ENCODE assay signal across 14 mouse cellular contexts in genomic region chr6:134183592-134184342, GRCm38 (mm10).
DNase-seq lines count a peak whose midpoint lies in the region; ATAC-seq and TF ChIP-seq lines count a peak whose summit lies in the region.
"Had no signal": no experiment of that assay in that cellular context is flagged by ENCODE, and none has a peak within 500 bp of the region (broad histone marks: within the 10 kb centered on the region; RNA-seq: fewer than 3 reads in every experiment).

No protein-coding gene starts in this region.

- no peak overlapping the region for H3K27ac ChIP-seq in hindbrain, postnatal 0 days
- no peak overlapping the region for H3K27ac ChIP-seq in hindbrain, embryonic 11.5 days (ENCODE audit: low read depth, low read length)
- H3K27ac ChIP-seq in lung, embryonic 16.5 days (ENCODE audit: low read length) = 0 out of 2 replicates have a peak overlapping the region, but pooled peaks have one; percentile 2
- H3K27ac ChIP-seq: embryonic facial prominence, embryonic 15.5 days; forebrain, embryonic 12.5 days; hindbrain, embryonic 10.5 days; limb, embryonic 15.5 days; neural tube, embryonic 15.5 days had no signal

- H3K9me3 ChIP-seq in hindbrain, postnatal 0 days (ENCODE audit: low read length) = no peaks in the 10 kb centered on the region
- no peaks in the 10 kb centered on the region for H3K9me3 ChIP-seq in hindbrain, embryonic 11.5 days (ENCODE audit: control insufficient read depth, low read length)
- no peaks in the 10 kb centered on the region for H3K9me3 ChIP-seq in lung, embryonic 16.5 days (ENCODE audit: control insufficient read depth, low read length)
- H3K9me3 ChIP-seq: embryonic facial prominence, embryonic 15.5 days; forebrain, embryonic 12.5 days; hindbrain, embryonic 10.5 days; limb, embryonic 15.5 days; neural tube, embryonic 15.5 days had no signal

- ATAC-seq in hindbrain, postnatal 0 days = no peak
- no peak; the same call in 1 of the 2 replicates for ATAC-seq in hindbrain, embryonic 11.5 days (ENCODE audit: low FRiP score)
- no peak for ATAC-seq in lung, embryonic 16.5 days (ENCODE audit: low read depth)

- no peaks in the 10 kb centered on the region for H3K36me3 ChIP-seq in hindbrain, postnatal 0 days (ENCODE audit: insufficient read depth, low read length)
- no peaks in the 10 kb centered on the region for H3K36me3 ChIP-seq in hindbrain, embryonic 11.5 days (ENCODE audit: control insufficient read depth, insufficient read depth, low read length)
- no peaks in the 10 kb centered on the region for H3K36me3 ChIP-seq in lung, embryonic 16.5 days (ENCODE audit: control insufficient read depth, insufficient read depth, low read length)
- H3K36me3 ChIP-seq: embryonic facial prominence, embryonic 15.5 days; forebrain, embryonic 12.5 days; hindbrain, embryonic 10.5 days; limb, embryonic 15.5 days; neural tube, embryonic 15.5 days had no signal

- WGBS in hindbrain, postnatal 0 days = 87% methylated on average over 11 of the region's 11 CpGs
- WGBS in hindbrain, embryonic 11.5 days = 86% methylated on average over 11 of the region's 11 CpGs
- WGBS in lung, embryonic 16.5 days = 57% methylated on average over 11 of the region's 11 CpGs

- no peaks in the 10 kb centered on the region for H3K27me3 ChIP-seq in hindbrain, postnatal 0 days (ENCODE audit: insufficient read depth, low read length)
- H3K27me3 ChIP-seq in hindbrain, embryonic 11.5 days (ENCODE audit: control insufficient read depth, insufficient read depth, low read length) = no peaks in the 10 kb centered on the region
- no peaks in the 10 kb centered on the region for H3K27me3 ChIP-seq in lung, embryonic 16.5 days (ENCODE audit: control insufficient read depth, insufficient read depth, low read depth, low read length)
- H3K27me3 ChIP-seq: embryonic facial prominence, embryonic 15.5 days; forebrain, embryonic 12.5 days; limb, embryonic 15.5 days; neural tube, embryonic 15.5 days had no signal

- H3K4me3 ChIP-seq in hindbrain, postnatal 0 days (ENCODE audit: low read length) = no peak overlapping the region
- no peak overlapping the region for H3K4me3 ChIP-seq in hindbrain, embryonic 11.5 days (ENCODE audit: low read depth, low read length)
- no peak overlapping the region for H3K4me3 ChIP-seq in lung, embryonic 16.5 days (ENCODE audit: low read length)
- H3K4me3 ChIP-seq: embryonic facial prominence, embryonic 15.5 days; forebrain, embryonic 12.5 days; hindbrain, embryonic 10.5 days; limb, embryonic 15.5 days; neural tube, embryonic 15.5 days had no signal

- H3K4me2 ChIP-seq in hindbrain, postnatal 0 days (ENCODE audit: low read depth, low read length) = no peak overlapping the region
- no peak overlapping the region for H3K4me2 ChIP-seq in hindbrain, embryonic 11.5 days (replicated peaks; ENCODE audit: low read depth, low read length)
- no peak overlapping the region for H3K4me2 ChIP-seq in lung, embryonic 16.5 days (ENCODE audit: low read depth, low read length)
- H3K4me2 ChIP-seq: embryonic facial prominence, embryonic 15.5 days; forebrain, embryonic 12.5 days; limb, embryonic 15.5 days; neural tube, embryonic 15.5 days had no signal

- peak; percentile 18; the same call in 1 of the 2 replicates for TF ChIP-seq CTCF in hindbrain, postnatal 0 days (IDR thresholded peaks at IDR 0.05; ENCODE audit: low read depth)
- TF ChIP-seq CTCF in brain, embryonic 14.5 days (IDR thresholded peaks at IDR 0.05; ENCODE audit: borderline replicate concordance, extremely low read depth, insufficient read depth, insufficient read length) = peak; percentile 8; the same call in 1 of the 2 replicates

- TF ChIP-seq POLR2A in brain, embryonic 14.5 days (IDR thresholded peaks at IDR 0.05; ENCODE audit: borderline replicate concordance, extremely low read depth, insufficient read depth, insufficient read length, poor library complexity, severe bottlenecking) = no peak

- no peak overlapping the region for H3K9ac ChIP-seq in hindbrain, postnatal 0 days (replicated peaks; ENCODE audit: low read length)
- no peak overlapping the region for H3K9ac ChIP-seq in hindbrain, embryonic 11.5 days (ENCODE audit: low read depth, low read length)
- H3K9ac ChIP-seq in lung, embryonic 16.5 days (ENCODE audit: low read length) = no peak overlapping the region
- H3K9ac ChIP-seq: embryonic facial prominence, embryonic 15.5 days; forebrain, embryonic 12.5 days; limb, embryonic 15.5 days; neural tube, embryonic 15.5 days had no signal

- no peak for DNase-seq in hindbrain, postnatal 0 days (ENCODE audit: low spot score)
- no peak for DNase-seq in hindbrain, embryonic 11.5 days (ENCODE audit: low spot score)
- no peak for DNase-seq in lung, adult 18-20 months
- DNase-seq in brain, embryonic 14.5 days (ENCODE audit: low read depth) = no peak
- peak; percentile 49 for DNase-seq in naive thymus-derived CD4-positive, alpha-beta T cell, adult 2 months (ENCODE audit: low read depth)
- DNase-seq in right cerebral cortex, postnatal 25 days = no peak
- DNase-seq: cerebellum, adult 8-10 months; kidney, adult 9 months had no signal

- H3K4me1 ChIP-seq in hindbrain, postnatal 0 days (ENCODE audit: insufficient read depth, low read length) = no peaks in the 10 kb centered on the region; the same call in 1 of the 2 replicates
- H3K4me1 ChIP-seq in hindbrain, embryonic 11.5 days (replicated peaks; ENCODE audit: control insufficient read depth, insufficient read depth, low read length) = no peaks in the 10 kb centered on the region
- H3K4me1 ChIP-seq in lung, embryonic 16.5 days (replicated peaks; ENCODE audit: control insufficient read depth, insufficient read depth, low read length) = peaks cover 50% of the 10 kb centered on the region
